Mouse (Mus musculus): ENCODE results near the gene Atp13a2. TPM values are rescaled to one million over a fixed set of nuclear protein-coding genes. Genes with fewer than 3 reads are reported as not detected.

Atp13a2 gene
- total RNA-seq (2021), result 10 to 100 TPM; 58.8 to 63.5 TPM
- long read RNA-seq, experiment 1, transcript Atp13a2-203 (29 exons, 3,882 nt), result minor isoform, 20 of 94 reads
- long read RNA-seq, experiment 1, transcript Atp13a2-201 (29 exons, 3,956 nt), result major isoform, 21 of 94 reads
- long read RNA-seq, experiment 1, partial matches to known transcripts, result 29 of 94 reads
- long read RNA-seq, experiment 1, other reads (novel, unspliced or antisense), result 24 of 94 reads
- long read RNA-seq, experiment 2, transcript Atp13a2-203 (29 exons, 3,882 nt), result minor isoform, 19 of 159 reads
- long read RNA-seq, experiment 2, transcript Atp13a2-201 (29 exons, 3,956 nt), result major isoform, 25 of 159 reads
- long read RNA-seq, experiment 2, partial matches to known transcripts, result 89 of 159 reads
- long read RNA-seq, experiment 2, other reads (novel, unspliced or antisense), result 26 of 159 reads

GRCm38 (mm10) chr4:140986711-140987395 lies at the start of gene Atp13a2:
Atp13a2 (plus strand) TSS chr4:140986873.
- DNase-seq (ENCODE audit: low spot score in 2 of 2), result peak; percentile 75 to 81

- no peak for DNase-seq (ENCODE audit: low spot score in 2 of 2)
These were observed 42.3 kb upstream of the Atp13a2 start for GRCm38 (mm10) chr4:140944356-140944755.

GRCm38 (mm10) chr4:140944961-140945442 lies 41.7 kb upstream of the Atp13a2 start:
- no peak for DNase-seq (ENCODE audit: low spot score in 2 of 2)

- DNase-seq (ENCODE audit: low spot score in 2 of 2), result no peak
These were observed 41.1 kb upstream of the Atp13a2 start for GRCm38 (mm10) chr4:140945571-140945970.

- no peak for DNase-seq (ENCODE audit: low spot score in 2 of 2)
These were observed 40.6 kb upstream of the Atp13a2 start for GRCm38 (mm10) chr4:140946048-140946447.

GRCm38 (mm10) chr4:140946580-140947205 lies 40.0 kb upstream of the Atp13a2 start:
- DNase-seq (ENCODE audit: low spot score in 2 of 2), result no peak

GRCm38 (mm10) chr4:140947487-140948440 lies 38.9 kb upstream of the Atp13a2 start:
- DNase-seq (ENCODE audit: low spot score in 2 of 2), result no peak

GRCm38 (mm10) chr4:140948481-140948880 lies 38.2 kb upstream of the Atp13a2 start:
- DNase-seq (ENCODE audit: low spot score in 2 of 2), result no peak

- no peak for DNase-seq (ENCODE audit: low spot score in 2 of 2)
These were observed 37.6 kb upstream of the Atp13a2 start for GRCm38 (mm10) chr4:140949052-140949451.

GRCm38 (mm10) chr4:140949616-140950015 lies 37.1 kb upstream of the Atp13a2 start:
- no peak for DNase-seq (ENCODE audit: low spot score in 2 of 2)

GRCm38 (mm10) chr4:140950574-140950973 lies 36.1 kb upstream of the Atp13a2 start:
- DNase-seq (ENCODE audit: low spot score in 2 of 2), result no peak

- DNase-seq (ENCODE audit: low spot score in 2 of 2), result no peak
These were observed 34.6 kb upstream of the Atp13a2 start for GRCm38 (mm10) chr4:140951861-140952641.

GRCm38 (mm10) chr4:140957131-140957702 lies 29.5 kb upstream of the Atp13a2 start:
- DNase-seq (ENCODE audit: low spot score in 2 of 2), result no peak

- peak in 1 of 2 experiments; percentile 55 for DNase-seq (ENCODE audit: low spot score in 2 of 2)
These were observed 28.9 kb upstream of the Atp13a2 start for GRCm38 (mm10) chr4:140957725-140958124.

GRCm38 (mm10) chr4:140958319-140958718 lies 28.4 kb upstream of the Atp13a2 start:
- DNase-seq (ENCODE audit: low spot score in 2 of 2), result no peak

GRCm38 (mm10) chr4:140959128-140959679 lies 27.5 kb upstream of the Atp13a2 start:
- no peak for DNase-seq (ENCODE audit: low spot score in 2 of 2)

- no peak for DNase-seq (ENCODE audit: low spot score in 2 of 2)
These were observed 26.8 kb upstream of the Atp13a2 start for GRCm38 (mm10) chr4:140959715-140960479.

- DNase-seq (ENCODE audit: low spot score in 2 of 2), result peak; percentile 81 to 92
These were observed 25.7 kb upstream of the Atp13a2 start, which contains the start of gene Sdhb for GRCm38 (mm10) chr4:140960781-140961466. Sdhb (plus strand) TSS chr4:140961203.

Data from adrenal gland, postnatal 4 days (tissue).